Mouse (Mus musculus) megakaryocyte, embryonic 14.5 days (primary cell): ENCODE measurements around the gene Prop1.

Experiments
- FLI1 ChIP-seq: IDR thresholded peaks from 2 replicates; pipeline ENCODE4 v1.6.1; 2012; ENCODE audit warnings: low read length, inconsistent platforms, mixed read lengths
- GATA1 ChIP-seq: IDR thresholded peaks from 3 replicates; pipeline ENCODE4 v1.6.1; 2012; ENCODE audit warnings: mixed read lengths, low read length, inconsistent platforms, borderline replicate concordance

DNA sequence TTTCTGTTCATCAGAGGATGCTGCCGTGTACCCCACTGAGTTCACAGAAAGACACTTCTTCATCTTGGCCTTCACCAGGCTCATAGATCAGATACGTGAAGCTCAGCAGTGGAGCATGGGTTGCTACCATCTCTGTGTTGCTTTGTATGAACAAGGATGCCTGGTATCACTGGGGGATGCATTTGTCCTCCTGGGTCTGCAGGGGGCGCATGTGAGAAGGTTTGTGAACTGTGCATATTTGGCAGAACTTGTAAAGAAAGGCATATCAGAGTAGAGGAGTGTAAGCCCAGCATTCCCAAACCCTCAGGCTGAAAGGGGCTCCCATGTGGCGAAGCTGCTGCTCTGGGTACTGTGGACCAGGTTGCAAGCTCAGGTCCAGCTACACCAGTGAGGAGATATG lies 23.7 kb upstream of the Prop1 start:
- TF ChIP-seq GATA1 = no peak
- no peak for TF ChIP-seq FLI1
